Mouse (Mus musculus): ENCODE data around the gene Nbas. TPM values are rescaled to one million over a fixed set of nuclear protein-coding genes. Genes with fewer than 3 reads are reported as not detected.

Gene Nbas
- 10 to 100 TPM in 2 of 3 experiments, 1 to 10 TPM in 1; 8.6 to 21.6 (median 10.3) TPM for polyA plus RNA-seq (2017; shearing (Covaris generic))

DNA sequence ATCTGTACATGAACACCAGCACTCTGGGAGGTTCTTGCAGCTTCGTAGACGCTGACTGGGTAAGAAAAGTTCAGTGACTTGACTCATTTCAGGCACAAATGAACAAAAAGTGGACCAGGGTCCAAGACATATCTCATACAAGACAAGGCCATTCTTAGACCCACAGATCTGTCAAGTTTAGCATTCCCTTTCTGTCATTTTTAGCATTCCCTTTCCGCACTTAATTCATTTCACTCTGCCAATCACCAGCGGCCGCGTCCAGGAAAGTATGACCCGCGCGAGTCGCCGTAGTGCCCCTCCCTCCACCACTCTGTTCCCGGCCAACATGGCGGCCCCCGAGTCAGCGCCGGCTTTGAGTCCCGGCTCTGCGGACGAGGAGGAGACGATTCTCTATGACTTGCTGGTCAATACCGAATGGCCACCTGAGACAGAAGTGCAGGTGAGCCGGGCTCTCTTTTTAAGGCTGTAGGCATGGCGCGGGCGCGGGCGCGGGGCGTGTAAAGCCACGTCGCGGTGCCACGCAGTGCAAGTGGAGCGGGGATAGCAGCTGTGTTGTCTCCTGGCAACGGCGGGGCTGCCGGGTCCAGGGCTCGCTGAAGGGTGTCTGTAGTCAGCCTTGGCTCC, at the start of gene Nbas:
Nbas (plus strand) TSS at position 308 of the 624 bp plus-strand sequence.
- ATAC-seq, result peak; percentile 80

DNA sequence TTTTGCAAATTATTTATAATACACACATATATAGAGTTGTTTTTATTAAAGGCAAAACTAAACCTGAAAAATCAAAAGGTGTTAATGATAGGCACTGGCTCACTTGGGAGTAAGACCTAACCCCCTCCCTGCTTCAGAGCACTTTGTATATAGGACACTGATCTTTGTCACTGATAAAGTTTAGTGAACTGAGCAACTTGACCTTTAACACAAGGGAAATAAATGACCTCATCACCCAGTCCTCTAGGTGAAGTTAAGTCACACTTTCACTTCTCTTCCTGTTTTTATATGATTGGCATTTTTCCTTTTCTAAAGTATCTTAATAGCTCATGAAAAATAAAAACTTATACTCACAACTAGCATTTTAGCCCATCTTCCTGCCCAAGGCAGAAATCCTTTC, 26.5 kb upstream of the Nbas start:
- no peak for ATAC-seq

GRCm38 (mm10) chr12:13248691-13249572, 20.0 kb upstream of the Nbas start, which contains the start of gene Ddx1:
Ddx1 (minus strand) TSS chr12:13249213.
- ATAC-seq, result peak; percentile 87

DNA sequence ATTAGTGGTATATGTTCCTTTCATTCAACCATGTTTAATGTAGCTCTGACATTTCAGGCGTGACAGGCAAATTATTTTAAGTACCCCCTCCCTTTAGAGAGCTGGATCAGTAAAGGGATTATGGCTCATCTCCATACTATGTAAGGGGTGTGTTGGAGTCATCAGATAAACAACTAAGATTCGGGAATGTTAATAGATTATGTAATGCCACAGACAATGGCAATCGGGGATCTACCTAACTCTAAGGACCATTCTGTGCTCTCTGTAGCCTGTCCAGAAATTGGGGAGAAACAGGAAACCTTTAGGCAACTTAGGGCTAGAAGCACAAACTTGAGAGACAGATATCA, 19.4 kb upstream of the Nbas start:
- ATAC-seq, result no peak

- ATAC-seq, result no peak
Measured at GRCm38 (mm10) chr12:13255068-13255467, 13.9 kb upstream of the Nbas start.

DNA sequence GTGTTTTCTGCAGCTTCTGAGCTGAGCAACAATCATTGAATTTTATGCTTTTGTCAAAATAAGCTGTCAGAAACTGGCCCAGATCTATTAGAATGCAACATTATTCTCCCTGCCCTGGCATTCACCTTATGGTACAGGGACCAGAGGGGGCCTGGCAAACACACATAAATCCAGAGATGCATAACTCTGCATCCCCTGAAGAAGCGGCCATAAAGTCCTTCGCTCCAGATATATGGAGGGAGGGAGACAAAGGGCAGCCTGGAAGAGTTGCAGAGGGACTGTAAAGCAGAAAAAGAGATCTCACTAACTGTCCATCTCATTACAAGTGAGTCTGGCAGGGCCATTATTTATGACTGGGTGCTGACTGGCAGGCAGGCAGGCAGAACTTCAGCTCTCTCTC, 13.2 kb upstream of the Nbas start:
- ATAC-seq, result no peak

DNA sequence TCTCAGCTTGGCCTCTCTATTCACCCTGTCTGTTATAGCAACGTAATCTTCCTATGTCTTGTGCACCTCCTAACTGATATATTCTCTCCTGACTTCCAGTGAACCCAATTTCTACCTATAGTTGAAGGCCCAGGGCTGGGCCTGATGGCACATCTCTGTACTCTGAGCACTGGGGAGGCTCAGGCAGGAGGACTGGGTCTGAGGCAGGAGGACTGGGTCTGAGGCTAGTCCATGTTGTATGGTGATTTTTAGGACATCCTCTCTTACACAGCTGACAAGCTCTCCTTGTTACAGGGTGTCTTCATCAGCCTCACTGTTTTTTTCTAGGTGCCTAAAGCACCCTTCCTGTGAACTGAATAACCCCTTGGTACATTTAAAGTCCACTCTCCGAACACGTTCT, 521 bp upstream of the Nbas start:
- no peak for ATAC-seq

DNA sequence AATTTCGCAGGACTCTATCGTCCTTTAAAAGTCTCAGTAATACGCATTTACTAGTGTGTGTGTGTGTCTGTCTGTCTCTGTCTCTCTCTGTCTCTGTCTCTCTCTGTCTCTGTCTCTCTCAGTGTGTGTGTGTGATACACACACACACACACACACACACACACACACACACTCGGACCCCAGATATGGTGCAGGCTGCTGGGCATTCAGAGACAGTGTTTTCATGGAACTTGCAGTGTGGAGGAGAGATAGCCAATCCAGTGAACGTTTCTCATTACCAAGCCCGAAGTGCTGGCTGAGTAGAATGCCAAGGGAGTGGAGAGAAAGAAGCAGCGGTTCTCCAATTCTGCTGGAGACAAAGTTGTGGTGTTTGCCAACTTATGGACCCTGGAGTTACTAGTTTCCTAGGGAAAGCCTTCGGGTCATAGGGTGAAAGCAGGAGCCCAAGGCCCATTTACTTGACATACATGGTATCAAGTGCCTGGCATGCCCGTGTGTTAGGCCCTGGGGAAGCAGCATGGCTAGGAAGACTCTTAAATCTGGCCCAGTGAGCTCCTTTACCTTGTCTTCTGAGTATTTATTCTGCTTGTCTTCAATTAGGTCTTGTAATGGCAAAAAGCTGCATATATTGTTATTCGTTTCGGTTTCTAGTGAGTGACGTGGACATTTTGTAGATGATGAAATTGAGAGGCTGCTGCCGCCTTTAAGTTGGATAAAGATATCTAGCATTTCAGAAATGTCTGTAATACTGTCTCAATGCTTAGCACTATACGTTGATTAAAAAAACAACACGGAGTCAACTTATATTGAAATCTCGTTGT, 847 bp downstream of the Nbas start:
- peak; percentile 4 for ATAC-seq

DNA sequence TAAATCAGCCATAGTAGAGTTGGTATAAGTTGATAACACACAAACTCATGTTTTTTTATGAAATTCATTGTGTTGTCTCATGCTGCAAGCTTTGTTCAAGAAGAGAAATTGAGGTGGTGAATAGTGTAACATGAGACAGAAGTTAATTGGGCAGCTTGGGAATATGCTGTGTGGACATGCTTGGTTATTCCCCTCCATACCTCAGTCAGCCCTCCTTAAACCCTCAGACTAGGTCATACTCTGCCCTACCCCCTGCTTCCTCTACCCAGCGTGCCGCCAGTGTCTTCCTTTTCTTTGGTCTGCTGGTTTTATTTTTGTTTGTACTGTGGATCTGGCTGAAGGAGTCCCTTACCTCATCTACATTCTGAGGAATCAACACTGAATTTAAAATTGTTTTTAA, 22.5 kb downstream of the Nbas start:
- ATAC-seq, result no peak

DNA sequence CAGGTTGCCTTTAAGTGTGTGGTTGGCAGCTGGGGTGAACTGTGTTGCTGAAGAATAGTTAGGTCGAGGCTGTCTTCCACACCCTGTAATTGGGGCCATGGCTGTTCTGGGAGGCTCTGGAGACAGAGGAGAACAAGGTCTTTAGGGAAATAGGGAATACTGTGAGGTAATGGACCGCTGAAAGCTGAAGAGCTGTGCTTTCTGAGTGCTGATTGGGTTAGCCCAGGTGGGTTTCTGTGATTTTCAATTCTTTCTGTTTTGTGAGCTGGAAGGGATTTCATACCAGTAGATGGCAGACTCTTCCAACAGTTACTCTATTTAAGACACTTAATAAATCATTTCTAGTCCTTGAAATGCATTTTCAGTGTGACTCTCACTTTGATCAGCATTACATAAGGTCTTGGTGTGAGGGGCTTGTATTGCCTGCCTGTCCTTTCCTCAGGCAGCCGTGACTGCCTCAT, 24.5 kb downstream of the Nbas start:
- ATAC-seq, result no peak

GRCm38 (mm10) chr12:13303037-13303436, 34.1 kb downstream of the Nbas start:
- ATAC-seq, result no peak

- no peak for ATAC-seq
Measured at GRCm38 (mm10) chr12:13313966-13314365, 45.0 kb downstream of the Nbas start.

GRCm38 (mm10) chr12:13314384-13314783, 45.5 kb downstream of the Nbas start:
- ATAC-seq, result no peak

DNA sequence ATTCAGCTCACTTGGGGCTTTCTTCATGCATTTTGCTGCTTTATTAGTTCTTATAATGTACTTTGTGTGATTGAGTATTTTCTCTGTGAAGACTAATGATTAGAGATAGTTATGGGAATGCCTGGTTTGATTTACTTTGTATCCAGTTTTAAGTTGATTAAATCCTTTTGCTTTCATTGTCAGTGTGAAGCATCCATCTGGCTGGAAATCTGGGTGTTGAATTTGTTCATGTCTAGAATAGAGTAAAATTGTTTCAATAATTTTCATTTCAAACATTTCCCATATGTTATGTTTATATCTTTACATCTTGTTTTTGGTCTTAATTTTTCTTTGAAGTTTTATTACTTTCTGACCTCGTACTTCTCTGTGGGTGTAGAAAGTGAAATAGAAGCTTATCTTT, 46.1 kb downstream of the Nbas start:
- ATAC-seq, result no peak

DNA sequence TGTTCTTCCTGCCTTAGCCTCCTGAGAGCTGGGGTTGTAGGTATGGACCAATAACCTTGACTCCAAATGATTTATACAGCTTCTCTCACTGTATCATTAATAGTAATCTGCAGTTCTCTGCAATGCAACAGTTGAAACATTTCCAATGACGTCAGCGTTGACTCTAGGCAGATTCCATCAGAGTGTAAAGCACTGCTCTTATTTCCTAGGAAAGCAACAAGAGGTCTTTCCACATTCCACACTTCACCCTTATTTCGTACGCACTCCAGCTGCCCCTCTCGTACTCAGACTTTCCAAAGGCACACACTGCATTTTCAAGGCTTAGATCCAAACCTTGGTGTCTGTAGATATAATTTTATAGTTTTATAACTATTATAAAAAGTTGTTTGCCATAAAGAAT, 73.6 kb downstream of the Nbas start:
- ATAC-seq, result no peak

DNA sequence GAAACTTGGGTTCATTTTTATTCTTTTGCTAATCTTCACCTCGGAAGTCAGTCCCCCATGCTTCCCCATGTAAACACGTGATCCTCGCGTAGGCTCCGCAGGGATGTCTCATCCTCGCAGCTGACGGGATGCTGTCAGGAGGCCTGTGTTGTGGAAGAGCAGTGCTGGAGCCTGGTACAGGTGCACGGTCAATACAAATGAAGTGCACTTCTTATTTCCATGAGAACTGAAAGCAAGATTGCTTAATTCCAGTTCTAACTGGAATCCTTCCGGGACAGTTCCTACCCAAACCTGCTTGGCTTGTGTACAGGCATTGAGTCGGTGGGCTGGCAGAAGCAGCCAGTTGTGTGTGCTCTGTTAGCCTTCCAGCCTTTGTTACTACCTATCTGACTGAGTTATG, 87.3 kb downstream of the Nbas start:
- no peak for ATAC-seq

DNA sequence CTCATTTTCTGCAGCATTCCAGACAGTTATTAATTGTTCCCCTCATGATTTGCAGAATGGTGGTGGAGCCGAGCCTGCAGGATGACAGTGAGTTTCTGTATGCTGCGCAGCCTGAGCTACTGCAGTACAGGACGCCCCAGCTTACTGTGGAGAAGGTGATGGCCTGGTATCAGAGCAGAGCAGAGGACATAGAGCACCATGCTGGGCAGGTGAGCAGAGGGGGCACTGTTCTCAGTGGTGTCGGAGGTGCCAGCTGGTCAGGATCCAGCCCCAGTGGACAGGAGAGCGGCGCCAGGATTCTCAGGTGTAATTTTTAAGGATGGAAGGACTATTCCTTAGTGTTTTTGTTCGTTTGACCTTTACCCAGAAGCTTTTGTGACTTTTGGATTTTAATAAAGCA, 87.8 kb downstream of the Nbas start:
- no peak for ATAC-seq

DNA sequence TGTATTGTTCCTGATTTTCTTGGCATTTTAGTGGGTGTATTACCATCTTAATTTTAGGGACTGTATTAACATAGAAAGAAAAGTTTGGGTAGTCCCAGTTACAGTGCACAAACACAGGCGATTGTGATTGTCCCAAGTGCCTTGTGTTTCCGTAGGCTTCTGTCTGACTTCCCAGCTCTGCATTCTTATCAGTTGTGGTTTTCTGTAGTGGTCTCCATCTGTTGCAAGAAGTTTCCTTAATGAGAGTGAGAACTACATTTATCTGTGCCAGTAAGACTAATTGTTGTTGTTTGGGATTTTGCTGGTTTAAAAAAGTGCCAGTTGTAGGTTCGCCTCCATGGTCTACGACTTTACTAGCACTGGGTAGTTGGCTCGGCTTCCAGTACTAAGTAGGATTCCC, 88.3 kb downstream of the Nbas start:
- no peak for ATAC-seq

- no peak for ATAC-seq
Measured at GRCm38 (mm10) chr12:13358849-13359248, 89.9 kb downstream of the Nbas start.

GRCm38 (mm10) chr12:13360183-13360811, 91.4 kb downstream of the Nbas start:
- no peak for ATAC-seq

DNA sequence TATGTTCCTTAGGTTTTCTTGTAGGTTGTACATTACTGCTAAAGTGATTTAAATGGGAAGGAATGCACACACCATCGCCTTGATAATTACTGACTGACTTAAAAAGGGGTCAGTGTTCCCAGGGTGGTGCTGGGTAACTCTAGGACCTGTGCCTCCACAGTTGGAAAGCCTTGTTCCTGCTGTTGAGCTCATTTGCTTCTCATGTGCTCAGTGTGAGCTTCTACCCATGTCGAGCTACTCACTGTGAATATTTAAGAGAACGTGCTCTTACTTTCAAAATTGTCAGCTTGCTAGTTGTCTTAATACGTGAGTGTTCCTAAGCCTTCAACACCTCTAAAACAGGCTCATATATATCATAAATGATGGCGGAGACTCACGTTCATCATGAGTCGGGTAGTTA, 112.6 kb downstream of the Nbas start:
- ATAC-seq, result no peak

DNA sequence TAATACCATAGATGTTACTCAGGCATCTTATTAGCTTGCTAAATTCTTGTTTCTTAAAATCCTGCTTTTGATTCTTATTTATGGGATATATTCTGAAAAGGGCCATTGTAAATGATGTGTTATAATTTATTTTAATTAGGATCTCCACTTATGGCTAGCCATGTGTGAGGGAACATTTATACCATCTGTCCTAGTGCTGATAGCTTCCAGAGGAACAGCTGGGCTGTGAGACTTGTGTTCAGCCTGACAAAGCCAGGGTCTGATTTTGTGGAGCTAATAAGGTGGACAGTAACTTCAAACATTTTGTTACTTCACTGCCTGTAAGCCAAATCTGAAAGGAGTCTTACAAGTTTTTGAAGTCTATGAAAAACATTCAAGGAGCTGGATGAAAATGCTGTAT, 113.1 kb downstream of the Nbas start:
- ATAC-seq, result no peak

- no peak for ATAC-seq
Measured at GRCm38 (mm10) chr12:13389644-13390043, 120.7 kb downstream of the Nbas start.

All from inflammation-experienced regulatory T-cells, adult 6 months (primary cell).